Mouse (Mus musculus) ES-CJ7 (cell line): ENCODE data around the gene Olfr1058.
"Not testable (repeated sequence)": the region's sequence is repeated elsewhere in the genome, so short reads cannot be mapped to it uniquely, and the experiment has no call there.

Experiments
- DNase-seq: peaks from one replicate; pipeline ENCODE4 v3.0.0; 2011; ENCODE audit warnings: low read depth, low spot score

Olfr1058 gene

GRCm38 (mm10) chr2:86388461-86388860 lies at the start of gene Olfr1058:
Gene Olfr1058, minus strand, starts transcription at chr2:86388561.
- not testable (repeated sequence) for DNase-seq

- DNase-seq, result peak; percentile 2
Observed at GRCm38 (mm10) chr2:86428511-86428910, 40.1 kb upstream of the Olfr1058 start.

- not testable (repeated sequence) for DNase-seq
Observed at GRCm38 (mm10) chr2:86426649-86427048, 38.3 kb upstream of the Olfr1058 start, which contains the start of gene Olfr1062. Gene Olfr1062, minus strand, starts transcription at chr2:86426749.

GRCm38 (mm10) chr2:86413950-86414349 lies 25.6 kb upstream of the Olfr1058 start, which contains the start of gene Olfr1061:
Gene Olfr1061, minus strand, starts transcription at chr2:86414050.
- no peak for DNase-seq

- no peak for DNase-seq
Observed at GRCm38 (mm10) chr2:86395114-86395513, 6.8 kb upstream of the Olfr1058 start.

- no peak for DNase-seq
Observed at GRCm38 (mm10) chr2:86378293-86378692, 10.1 kb downstream of the Olfr1058 start, which contains the start of gene Olfr1057. Gene Olfr1057, minus strand, starts transcription at chr2:86378393.

- peak; percentile 64 for DNase-seq
Observed at GRCm38 (mm10) chr2:86366342-86366741, 22.0 kb downstream of the Olfr1058 start.

GRCm38 (mm10) chr2:86362369-86362768 lies 26.0 kb downstream of the Olfr1058 start, which contains the start of gene Olfr1056:
Gene Olfr1056, minus strand, starts transcription at chr2:86362469.
- no peak for DNase-seq

- not testable (repeated sequence) for DNase-seq
Observed at GRCm38 (mm10) chr2:86351751-86352150, 36.6 kb downstream of the Olfr1058 start.

- no peak for DNase-seq
Observed at GRCm38 (mm10) chr2:86350184-86350583, 38.2 kb downstream of the Olfr1058 start, which contains the start of gene Olfr1055. Gene Olfr1055, minus strand, starts transcription at chr2:86350284.

- no peak for DNase-seq
Observed at GRCm38 (mm10) chr2:86335333-86335732, 53.0 kb downstream of the Olfr1058 start, which contains the start of gene Olfr1054. Gene Olfr1054, minus strand, starts transcription at chr2:86335433.
